Mouse (Mus musculus) thymus, postnatal 36 days (tissue): ENCODE measurements around the gene Sf3b3.

Experiments used
- DNase-seq, 2 experiments: peaks; one replicate each; pipeline ENCODE4 v3.0.0; 2022; ENCODE audit warnings: mixed read lengths in 2 of 2

Gene Sf3b3

GRCm38 (mm10) chr8:110767261-110767660 lies 79.3 kb downstream of the Sf3b3 start:
- DNase-seq = no peak

- no peak for DNase-seq
Observed at GRCm38 (mm10) chr8:110764671-110765070, 81.9 kb downstream of the Sf3b3 start.

GRCm38 (mm10) chr8:110761988-110762387 lies 84.6 kb downstream of the Sf3b3 start:
- DNase-seq = no peak

GRCm38 (mm10) chr8:110761185-110761584 lies 85.4 kb downstream of the Sf3b3 start:
- no peak for DNase-seq

- DNase-seq = no peak
Observed at GRCm38 (mm10) chr8:110760280-110760940, 86.2 kb downstream of the Sf3b3 start.
